Mouse (Mus musculus) retina, adult 2 months (tissue): ENCODE measurements around the gene Fgfr2.

Source experiments
- DNase-seq: peaks from one replicate; pipeline ENCODE4 v3.0.0-alpha.2; 2012; ENCODE audit warnings: low read depth, low spot score

Fgfr2 gene

DNA sequence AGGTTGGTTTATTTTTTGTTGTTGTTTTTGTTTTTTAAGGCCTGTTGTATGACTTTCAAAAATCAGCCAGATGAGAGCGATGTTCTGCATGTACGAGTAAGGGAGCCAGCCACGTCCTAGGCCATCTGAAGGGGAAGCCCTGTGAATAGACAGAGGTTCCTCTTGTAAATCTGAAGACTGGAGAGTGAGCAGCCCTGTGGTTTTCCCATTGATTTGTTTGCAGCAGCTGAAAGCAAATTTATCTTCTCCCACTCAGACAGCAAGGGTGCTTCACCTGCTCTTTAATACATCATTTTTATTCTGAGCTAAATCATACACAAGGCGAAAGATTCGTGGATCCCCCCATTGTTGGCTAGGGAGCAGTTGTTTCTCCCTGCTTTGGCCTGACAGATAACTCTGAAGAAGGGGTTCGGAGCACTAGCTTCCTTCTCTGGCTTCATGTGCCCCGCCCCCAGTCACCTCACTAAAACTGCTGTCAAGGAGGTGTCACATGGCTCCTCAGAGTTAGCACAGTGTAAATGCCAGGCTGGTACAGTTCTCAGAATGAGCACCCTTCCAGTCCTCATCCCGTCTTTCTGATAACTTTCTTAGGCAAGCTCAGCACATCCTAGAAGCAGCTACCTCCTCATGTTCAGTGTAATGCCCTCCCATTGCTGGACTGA, 818.6 kb downstream of the Fgfr2 start:
- no peak for DNase-seq

DNA sequence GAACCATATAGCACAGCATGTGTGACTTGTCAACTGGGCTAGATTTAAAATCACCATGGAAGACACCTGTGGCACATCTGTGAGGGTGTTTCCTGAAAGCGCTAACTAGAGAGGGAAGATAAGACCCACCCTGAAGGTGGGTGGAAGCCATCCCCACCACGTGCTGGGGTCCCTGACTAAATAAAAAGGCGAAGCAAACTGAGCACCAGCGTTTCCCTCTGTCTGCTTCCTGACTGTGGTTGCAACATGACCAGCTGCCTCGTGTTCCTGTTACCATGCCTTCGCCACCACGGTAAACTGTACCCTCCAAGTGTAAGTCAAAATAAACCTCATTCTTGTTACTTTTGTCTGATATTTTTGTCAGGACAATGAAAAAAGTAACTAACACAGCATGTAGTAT, 819.2 kb downstream of the Fgfr2 start:
- no peak for DNase-seq

DNA sequence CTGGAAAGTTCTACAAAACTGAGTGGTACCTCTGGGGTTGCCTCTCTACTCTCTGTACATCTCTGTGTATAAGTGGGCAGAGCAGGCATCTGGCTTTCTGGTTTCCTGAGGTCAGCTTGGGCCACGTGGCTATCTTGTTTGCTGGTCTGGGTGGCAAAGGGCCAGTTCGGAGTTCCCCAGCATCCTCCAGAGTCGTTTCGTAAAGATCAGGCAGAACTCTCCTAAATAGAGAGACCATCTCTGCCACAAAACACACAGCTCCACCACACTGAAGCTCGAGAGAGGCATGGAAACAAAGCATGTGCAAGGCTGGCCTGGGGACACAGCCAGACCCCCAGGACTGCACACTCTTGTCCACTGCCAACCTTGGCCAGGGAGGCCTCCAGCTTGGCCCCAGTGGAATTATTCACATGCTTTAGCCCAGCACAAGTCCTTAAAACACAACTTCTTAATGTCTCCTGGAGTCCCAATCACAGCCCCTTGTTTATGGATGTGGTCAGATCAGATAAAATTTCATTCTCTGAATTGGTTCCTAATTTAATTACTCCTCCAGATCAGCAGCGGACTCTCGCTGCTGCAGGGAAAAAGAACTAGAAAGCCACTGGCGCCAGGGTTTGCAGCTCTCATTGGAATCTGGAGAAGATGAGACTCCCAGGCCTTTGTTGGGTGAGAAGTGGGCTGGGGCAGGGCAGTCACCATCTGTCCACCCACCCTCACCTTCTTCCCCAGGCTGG, 820.5 kb downstream of the Fgfr2 start:
- DNase-seq: no peak

DNA sequence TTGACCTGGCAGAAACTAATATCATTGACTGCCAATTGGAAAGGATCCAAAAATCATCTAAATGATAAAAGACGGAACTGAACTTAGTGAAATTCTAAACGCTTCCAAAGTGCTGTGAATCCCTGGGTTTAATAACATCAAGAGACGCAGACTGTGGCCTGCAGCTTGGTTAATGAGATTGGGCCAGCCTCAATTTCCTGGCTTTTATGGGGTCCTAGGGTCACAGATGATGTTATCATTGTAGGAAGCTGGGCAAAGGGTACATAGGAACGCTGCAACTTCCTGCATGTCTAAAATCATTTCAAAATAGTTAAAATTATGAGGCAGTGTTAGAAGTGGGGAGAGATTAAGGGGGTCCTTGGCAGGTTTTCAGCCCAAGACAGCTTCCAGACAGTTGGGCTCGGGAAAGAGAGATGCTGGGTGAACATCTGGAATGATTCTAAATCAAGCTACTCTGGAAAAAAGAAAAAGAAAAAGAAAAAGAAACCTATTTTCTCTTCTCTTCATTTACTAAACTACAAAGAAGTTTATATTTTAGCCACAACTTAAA, 823.4 kb downstream of the Fgfr2 start:
- DNase-seq: no peak

DNA sequence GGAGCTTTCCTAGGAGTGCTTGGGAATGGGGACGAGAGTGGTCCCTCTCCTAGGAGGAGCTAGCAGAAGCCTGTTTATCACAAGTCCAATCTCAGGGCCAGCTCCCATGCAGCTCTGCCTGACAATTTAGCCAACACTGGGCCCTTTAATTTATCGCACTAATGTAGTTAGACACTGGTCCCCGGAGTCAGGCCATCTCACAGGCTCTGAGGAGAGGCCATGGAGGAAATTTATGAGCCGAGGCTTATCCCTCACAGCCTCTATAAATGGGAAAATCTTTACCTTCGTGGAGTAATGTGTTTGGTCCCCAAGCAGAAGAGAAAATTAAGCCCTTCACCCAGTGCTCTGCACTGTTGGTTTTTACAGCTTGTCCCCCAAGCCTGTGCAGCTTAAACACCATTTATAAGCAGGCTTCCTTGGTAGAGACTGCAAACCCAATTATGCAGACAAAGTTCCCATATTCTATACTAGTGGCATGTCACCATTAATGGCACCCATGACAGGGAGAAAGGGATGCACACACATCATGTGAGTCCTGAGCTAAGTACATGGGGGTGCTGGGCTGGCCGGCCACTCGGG, 824.6 kb downstream of the Fgfr2 start:
- no peak for DNase-seq

DNA sequence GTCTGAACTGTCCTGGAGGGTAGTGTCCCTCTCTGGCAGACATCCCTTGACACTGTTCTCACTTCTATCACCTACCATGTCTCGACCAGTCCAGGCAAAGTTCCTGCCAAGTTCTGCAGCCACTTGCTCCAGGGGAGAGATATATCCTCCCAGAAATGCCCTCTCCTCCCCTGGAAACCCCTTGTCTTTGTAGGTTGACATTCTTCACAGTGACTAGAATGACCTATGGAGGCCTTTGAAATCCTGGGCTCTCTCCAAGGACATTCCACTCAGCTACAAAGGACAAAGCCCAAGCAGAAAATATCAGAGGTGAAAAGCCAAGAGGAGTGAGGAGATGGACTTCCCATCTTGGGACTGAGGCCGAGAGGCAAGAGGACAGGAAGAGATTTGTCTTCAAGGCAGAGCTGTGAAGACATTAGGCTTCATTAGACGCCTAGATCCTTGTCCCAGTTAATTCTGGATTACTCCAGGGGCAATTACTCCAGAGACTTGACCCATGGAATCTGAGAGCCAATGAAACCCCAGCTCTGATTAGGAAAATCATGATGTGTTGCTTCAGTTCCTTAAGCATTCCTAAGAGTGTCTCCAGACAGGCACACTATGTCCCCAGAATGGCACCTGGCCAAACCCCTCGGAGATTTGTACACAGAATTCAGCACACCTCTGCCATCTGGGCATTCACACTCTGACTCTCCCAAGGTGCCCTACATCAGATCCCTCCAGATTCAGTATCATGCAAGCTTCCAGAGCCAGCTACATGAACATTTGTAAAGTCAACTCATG, 826.3 kb downstream of the Fgfr2 start:
- no peak for DNase-seq

DNA sequence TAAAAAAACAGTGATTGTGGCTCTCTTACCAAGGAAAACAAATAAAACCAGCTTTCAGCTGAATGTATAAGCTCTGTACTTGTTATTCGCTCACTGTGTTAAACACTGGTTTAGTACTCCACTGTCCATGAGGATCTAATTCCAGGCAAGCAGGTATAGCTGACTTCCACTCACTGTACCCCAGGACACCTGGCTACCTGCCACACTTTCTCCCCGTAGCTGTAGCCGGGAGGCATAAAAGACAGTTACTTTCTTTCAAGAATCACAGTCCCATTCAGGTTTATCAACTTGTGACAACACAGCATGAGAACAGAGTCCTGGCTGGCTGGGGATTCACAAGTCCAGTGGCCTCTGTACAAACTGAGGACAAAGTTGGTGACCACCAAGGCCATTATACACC, 827.0 kb downstream of the Fgfr2 start:
- no peak for DNase-seq

DNA sequence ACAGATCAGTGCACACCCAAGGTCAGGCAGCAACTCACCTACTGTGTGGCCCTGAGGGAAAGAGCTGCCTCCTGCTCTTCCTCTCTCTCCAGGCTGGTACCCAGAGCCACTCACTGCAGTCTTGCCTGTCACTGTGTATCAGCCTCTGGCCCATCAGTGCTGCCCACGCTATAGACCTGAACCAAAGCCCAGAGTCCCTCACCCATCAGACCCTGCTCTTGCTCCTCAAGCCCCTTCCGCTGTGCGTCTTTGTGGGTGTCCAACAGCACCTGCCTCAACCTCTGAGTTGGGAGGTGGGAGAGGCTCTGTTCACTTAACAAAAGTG, 835.8 kb downstream of the Fgfr2 start:
- DNase-seq: no peak

DNA sequence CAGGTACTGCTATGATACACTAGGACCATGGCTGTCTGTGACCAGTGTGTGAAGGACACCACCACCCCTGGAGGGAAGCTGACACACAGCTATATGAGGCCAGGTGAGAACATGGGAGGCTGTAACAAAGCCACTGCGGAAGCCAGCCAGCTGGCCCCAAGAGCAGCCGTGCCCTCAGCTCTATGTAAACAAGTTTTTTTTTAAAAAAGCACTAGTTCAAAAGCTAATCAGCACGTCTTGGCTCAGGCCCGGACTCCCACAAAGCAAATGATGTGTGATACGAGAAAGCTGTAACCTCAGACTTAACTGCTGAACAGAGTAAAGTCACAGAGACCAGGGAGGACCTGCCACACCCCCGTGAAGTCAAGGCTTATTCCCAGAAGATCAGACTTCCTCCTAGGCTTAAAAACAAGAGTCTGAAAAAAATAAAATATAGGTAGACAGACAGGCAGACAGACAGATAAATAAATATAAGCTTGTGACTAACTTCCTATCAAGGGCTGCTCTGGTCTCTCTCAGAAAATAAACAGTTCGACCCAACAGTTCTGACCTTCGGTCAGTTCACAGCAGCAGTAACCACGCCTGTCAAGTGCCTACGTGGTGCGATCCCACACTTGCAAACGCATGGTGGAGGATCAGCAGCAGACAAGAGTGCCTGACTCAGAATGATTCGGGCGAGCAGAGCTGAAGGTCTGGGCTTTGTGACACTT, 836.4 kb downstream of the Fgfr2 start:
- DNase-seq: no peak

DNA sequence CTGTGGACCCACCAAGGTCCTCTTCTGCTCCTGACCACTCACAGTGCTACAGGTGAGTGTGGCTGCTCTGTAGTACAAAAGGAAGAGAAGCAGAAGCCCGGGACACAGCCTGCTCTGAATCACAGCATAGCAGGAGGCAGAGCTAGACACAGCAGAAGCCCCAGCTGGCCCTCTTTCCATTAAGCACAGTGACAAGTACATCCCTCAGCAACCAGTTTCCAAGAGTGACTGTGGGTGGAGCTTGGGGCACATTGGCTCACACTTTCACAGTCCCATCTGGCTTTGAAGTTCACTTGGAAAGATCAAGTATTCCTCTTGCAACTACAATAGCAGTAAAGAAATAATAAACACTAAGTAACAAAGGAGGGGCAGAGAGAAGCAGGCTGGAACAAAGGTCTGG, 838.4 kb downstream of the Fgfr2 start:
- no peak for DNase-seq

DNA sequence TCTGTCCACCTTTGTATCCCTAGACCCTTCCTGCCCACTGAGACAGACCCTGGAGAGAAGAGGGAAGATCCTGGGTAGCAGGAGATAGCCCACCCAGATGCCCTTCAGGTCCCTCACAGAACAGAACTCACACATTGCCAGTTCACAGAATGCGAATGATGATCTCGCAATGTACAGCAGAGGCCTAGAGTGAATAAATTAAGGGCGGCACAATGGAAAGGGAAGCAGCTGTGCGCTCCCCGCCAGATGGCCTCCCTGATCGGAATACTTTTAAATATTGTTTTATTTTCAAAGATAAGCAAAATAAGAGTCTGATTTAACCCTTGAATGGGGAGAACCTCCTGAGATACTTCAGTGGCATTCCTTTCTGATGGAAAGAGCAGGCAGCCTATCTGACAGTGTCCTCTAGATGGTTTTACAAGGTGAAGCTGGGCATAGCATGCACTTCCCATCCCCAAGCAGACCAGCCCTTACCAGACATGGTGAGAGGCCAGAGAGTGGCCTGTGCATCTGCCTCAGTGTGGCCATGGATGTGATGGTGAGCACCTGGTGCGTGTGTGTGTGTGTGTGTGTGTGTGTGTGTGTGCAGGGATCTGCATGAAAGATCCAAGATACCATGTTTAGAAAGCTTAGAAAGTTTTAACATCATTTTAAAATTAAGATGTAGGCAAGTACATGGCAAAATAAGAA, 839.0 kb downstream of the Fgfr2 start:
- no peak for DNase-seq

DNA sequence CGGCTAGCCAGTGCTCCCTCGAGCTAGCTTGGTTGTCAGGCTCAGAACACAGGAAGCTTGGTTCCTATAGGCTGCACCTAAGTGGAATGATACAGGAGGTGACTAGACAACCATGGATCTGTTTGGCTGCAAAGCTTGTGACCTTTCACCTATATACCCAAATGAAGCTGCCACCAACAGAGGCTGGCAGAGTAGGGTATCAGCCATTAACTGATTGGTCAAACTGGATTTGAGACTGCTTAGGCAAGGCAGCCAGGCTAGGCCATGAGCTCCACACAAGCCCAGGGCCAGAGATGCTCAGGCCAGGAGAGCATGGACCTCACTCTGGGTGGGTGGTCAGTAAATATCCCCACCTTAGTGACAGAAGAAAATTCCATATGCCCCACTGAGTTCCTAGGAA, 840.6 kb downstream of the Fgfr2 start:
- DNase-seq: no peak

DNA sequence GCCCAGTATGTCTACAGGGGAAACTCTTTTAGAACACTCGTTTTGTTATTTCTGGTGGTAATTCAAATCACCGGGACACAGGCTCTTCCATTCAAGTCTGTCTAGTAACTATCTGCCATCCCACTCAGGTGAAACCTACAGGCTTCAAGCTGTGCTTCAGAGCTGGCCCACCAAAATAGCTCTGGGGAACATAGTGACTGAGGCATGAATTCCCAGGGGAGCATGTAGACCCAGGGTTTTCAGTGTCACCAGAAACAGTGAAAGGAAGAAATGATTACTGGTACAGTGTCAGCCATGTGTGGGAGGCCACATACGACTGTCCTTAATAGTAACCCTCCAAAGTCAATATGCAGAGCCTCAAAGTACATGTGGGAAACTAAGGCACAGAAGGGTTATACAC, 841.0 kb downstream of the Fgfr2 start:
- no peak for DNase-seq

DNA sequence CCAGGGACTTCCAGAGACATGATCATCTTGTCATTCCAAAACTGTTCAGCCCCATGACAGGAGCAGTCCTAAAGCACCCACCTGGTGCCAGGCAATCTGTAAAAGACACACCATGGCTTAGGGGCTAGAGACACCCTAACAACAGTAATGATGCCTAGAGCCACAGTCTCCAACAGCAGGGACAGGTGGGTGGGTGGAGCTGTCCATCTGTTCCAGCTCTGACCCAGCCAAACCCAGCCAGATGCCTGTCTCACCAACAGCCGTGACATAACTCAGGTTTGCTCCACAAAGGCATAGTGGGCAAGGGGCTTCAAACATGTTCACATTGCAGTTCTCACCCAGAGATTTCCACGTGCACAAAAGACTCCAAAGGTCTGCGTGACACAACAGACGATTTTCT, 841.4 kb downstream of the Fgfr2 start:
- no peak for DNase-seq

DNA sequence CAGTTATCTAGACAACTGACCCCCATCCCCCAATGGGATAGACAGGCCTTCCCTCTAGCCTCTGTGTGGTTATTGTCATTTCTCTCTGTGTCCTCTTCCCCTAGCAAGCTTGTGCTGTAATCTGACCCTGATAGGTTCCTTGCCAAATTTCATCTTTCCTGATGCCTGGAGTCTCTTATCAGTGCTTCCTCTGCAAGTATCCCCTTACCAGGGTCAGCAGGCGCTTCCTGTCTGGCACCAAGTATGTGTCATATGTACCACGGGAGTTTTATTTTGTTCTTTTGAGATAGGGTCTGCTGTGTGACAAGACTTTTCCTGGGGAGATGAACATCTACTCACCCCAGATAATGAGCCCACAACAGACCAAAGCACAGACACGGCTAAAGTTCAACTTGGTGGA, 844.5 kb downstream of the Fgfr2 start:
- no peak for DNase-seq

DNA sequence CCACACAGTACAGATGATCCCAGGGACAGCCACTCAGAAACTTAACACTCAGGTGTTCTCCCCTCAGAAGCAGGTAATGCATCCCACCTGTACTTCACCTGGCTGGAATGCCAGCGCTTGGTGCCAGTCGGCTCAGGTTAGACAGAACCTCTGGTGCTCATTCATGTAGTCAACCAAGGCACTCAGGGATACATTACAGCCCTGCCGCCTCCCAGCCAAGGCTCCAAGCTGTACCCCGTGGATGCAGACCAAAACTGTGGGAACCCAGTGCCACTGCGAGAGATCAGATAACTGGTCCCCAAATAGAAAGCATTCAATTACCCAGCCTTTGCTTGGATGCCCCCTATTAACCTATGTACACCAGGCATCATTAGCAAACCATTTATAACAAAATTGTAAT, 846.9 kb downstream of the Fgfr2 start:
- no peak for DNase-seq

DNA sequence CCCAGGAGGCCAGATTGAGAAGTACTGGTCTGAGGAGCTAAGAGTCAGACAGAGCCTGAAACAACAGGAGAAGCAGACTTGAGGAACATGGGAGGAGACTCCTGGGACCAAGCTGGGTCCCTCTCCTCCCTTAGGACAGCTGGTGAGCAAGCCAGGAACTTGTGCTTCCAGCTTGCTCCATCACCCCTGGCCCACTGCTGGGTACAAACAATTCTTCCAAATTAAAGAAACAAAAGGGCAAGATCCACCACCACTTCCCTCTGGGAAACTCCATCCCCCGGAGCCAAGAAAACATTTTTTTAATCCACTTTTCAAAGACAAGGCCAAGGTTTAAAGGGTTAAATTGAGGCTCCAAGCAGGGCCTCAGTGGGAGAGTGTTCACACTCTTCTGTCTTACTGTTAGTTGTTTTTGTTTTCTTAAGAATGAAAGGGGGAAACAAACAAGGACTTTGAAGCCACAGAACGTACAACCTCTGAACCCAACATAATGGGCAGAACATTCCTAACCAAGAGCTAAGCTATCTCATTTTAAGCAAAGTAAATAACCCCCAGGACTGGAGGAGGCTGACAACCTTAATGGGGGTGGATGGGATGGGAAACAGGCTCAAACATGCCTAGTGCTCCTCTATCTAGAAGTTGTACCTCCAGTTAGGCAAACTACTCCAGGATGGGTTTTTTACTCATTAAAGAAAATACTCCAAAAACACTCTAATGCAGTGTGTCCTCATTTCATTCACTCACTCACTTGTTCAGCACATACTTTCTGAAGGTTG, 849.2 kb downstream of the Fgfr2 start:
- no peak for DNase-seq

DNA sequence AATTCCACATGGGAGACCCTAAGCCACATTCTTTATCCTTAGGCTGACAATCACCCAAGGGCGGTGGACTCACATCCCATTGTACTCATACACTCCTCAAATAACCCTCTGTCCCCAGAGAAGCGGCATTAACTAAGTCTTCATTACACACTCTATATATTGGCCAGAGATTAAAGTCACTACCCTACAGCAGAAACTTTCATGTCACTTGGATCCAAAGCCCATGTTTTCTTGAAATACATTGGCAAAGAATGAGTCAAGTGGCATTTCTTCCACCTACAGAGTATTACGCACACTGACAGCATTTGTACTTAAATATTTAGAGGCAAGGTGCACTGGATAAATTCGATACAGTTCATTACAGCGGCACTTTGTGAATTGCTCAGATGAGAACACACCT, 850.2 kb downstream of the Fgfr2 start:
- DNase-seq: no peak

DNA sequence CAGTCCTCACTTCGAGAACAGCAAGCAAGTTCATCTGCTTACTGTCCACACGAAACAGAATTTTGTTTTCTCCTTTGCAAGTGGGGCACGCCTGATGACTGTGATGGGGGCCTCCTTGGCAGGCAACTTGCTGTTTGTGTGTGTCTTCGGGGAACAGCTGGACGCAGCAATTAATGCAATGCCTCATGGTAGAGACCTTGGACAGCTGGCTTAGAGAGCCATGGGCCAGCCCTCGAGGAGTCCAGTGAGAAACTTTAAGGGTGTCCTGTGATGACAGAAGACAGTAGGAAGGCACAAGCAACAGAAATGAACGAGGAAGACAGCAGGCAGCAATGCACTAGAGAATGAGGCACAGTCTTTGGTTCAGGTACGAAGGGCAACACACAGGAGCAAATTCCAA, 852.8 kb downstream of the Fgfr2 start:
- DNase-seq: no peak

DNA sequence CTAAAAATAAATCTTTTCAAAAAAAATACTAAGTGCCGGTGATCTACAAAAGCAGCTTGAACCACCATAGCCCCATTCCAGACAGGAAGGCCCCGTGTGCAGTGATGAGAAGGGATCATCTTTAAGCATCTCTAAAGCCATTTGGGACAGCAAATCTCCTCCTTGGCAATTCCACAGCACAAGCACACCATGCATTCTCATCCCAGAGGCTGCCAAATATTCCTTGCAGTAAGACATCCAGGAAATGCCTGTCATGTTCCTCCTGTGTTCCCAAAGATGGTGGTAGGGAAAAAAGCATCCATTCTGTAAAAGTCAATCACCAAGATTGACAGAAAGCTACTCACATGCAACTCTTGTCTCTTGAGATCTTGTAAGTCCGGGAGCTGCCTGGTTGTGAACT, 853.5 kb downstream of the Fgfr2 start:
- no peak for DNase-seq
